Mouse (Mus musculus) neural tube, embryonic 15.5 days (tissue): ENCODE results near the gene Tbpl1. TPM values are rescaled to one million over a fixed set of nuclear protein-coding genes. Genes with fewer than 3 reads are reported as not detected.

Experiments
- ATAC-seq: fragments of 200-750 bp; cut with Nextera tagmentation; 2 replicates; pipeline ENCODE4 v1.8.0; 2017; ENCODE audit warnings: mild to moderate bottlenecking, moderate TSS enrichment, moderate library complexity; ENCODE audit not compliant: low FRiP score
- H3K27ac ChIP-seq: fragments of 300-500 bp; sonication (generic); replicated peaks from 2 replicates; pipeline ENCODE4 v1.5.1; 2015; ENCODE audit warnings: mild to moderate bottlenecking, inconsistent platforms
- H3K27me3 ChIP-seq: fragments of 300-500 bp; sonication (generic); replicated peaks from 2 replicates; pipeline ENCODE4 v1.6.1; 2015; ENCODE audit warnings: inconsistent platforms
- H3K36me3 ChIP-seq: fragments of 300-500 bp; sonication (generic); 2 replicates; pipeline ENCODE4 v1.6.1; 2015; ENCODE audit warnings: inconsistent platforms
- H3K4me1 ChIP-seq: fragments of 300-500 bp; sonication (generic); 2 replicates; pipeline ENCODE4 v1.6.1; 2015; ENCODE audit warnings: inconsistent platforms
- H3K4me2 ChIP-seq: fragments of 300-500 bp; sonication (generic); 2 replicates; pipeline ENCODE4 v1.6.1; 2015; ENCODE audit warnings: inconsistent platforms, mild to moderate bottlenecking, moderate library complexity
- H3K4me3 ChIP-seq: fragments of 300-500 bp; sonication (generic); replicated peaks from 2 replicates; pipeline ENCODE4 v1.5.1; 2015; ENCODE audit warnings: mild to moderate bottlenecking, inconsistent platforms
- H3K9ac ChIP-seq: fragments of 300-500 bp; sonication (generic); replicated peaks from 2 replicates; pipeline ENCODE4 v1.6.1; 2015; ENCODE audit warnings: mild to moderate bottlenecking, inconsistent platforms
- H3K9me3 ChIP-seq: fragments of 300-500 bp; sonication (generic); replicated peaks from 2 replicates; pipeline ENCODE4 v1.6.1; 2016; ENCODE audit warnings: inconsistent platforms
- WGBS: fragments of 180-500 bp; shearing (Covaris S2); methylation state at CpG from one replicate; pipeline ENCODE4 v1.1.7; 2015; ENCODE audit warnings: mixed read lengths; 5-methylcytosine and 5-hydroxymethylcytosine counted together
- microRNA-seq: library from miRNA; unstranded; fragments of <30 nt; microRNA quantifications from one replicate; pipeline ENCODE4, GENCODE M21; 2017
- polyA plus RNA-seq: library from polyadenylated mRNA; unstranded; fragments of >200 nt; fragmentation: Nextera tagmentation; extraction: Ambion mirVana; gene quantifications from 2 replicates; pipeline ENCODE4 v1.2.1, GENCODE M21; 2015

Tbpl1 gene
- polyA plus RNA-seq, 1 experiment from 2014 or later = 88.3 TPM

DNA sequence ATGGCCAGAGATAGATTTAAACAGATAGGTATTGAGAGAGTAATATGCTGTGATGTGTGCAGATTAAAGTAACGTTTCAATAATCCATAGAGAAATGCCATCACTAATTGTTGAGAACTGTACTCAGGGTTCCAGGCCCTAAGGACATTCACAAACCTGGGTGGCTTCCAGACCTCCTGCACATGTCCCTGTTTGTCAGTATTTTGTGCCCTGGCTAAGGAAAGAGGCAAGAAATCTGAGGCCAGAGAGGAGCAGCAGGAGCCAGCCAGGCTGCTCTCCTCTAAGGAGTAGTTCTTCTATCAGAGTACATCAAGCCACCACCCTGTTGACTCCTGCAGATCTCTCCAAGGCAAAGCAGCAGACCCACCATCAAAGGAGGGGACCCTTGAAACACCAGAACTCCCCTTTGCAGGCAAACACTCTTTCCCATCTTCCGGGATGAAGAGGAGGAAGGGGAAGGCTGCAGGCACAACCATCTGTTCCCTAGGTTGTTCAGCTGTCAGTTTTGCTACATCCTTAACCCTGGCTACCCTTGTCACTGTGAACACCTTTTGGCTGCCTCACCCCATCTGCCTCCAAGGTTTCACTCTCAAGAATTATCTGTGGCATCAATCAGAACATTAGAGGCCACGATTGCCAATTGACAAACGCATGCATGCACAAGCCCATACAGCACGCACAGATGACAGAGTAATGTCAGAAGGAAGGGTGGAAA, 71.3 kb downstream of the Tbpl1 start:
- Histone ChIP-seq H3K27ac (no peak overlapping the region), H3K4me2 (no peak overlapping the region), H3K36me3 (no peaks in the 10 kb centered on the region), H3K9ac (no peak overlapping the region), H3K27me3 (no peaks in the 10 kb centered on the region), H3K4me1 (peaks cover 12% of the 10 kb centered on the region), H3K4me3 (no peak overlapping the region), H3K9me3 (no peaks in the 10 kb centered on the region)
- 95% methylated on average over 5 of the region's 5 CpGs for WGBS
- no peak for ATAC-seq

DNA sequence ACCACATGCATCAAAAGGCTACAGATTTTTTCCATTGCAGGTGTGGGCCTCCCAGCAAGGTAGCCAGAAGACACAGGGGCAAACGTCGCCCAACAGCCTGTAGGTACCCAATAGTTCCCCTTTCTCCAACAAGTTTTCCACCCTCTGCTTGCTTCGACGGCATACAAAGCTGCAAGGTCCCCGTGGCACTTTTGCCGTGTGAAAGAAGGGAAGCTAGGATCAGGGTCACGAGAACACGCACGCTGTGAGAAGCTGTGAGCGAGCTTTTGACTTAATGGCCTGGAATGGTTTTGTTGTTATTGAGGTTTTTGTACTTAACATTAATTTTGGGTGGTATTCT, 72.4 kb downstream of the Tbpl1 start:
- no peak for ATAC-seq
- peaks cover 12% of the 10 kb centered on the region for H3K4me1 ChIP-seq
- no peaks in the 10 kb centered on the region for H3K9me3 ChIP-seq
- H3K27ac ChIP-seq = no peak overlapping the region
- no peak overlapping the region for H3K9ac ChIP-seq
- H3K4me2 ChIP-seq = no peak overlapping the region
- H3K36me3 ChIP-seq = no peaks in the 10 kb centered on the region
- H3K27me3 ChIP-seq = no peaks in the 10 kb centered on the region
- no peak overlapping the region for H3K4me3 ChIP-seq
- 60% methylated on average over 10 of the region's 10 CpGs for WGBS

DNA sequence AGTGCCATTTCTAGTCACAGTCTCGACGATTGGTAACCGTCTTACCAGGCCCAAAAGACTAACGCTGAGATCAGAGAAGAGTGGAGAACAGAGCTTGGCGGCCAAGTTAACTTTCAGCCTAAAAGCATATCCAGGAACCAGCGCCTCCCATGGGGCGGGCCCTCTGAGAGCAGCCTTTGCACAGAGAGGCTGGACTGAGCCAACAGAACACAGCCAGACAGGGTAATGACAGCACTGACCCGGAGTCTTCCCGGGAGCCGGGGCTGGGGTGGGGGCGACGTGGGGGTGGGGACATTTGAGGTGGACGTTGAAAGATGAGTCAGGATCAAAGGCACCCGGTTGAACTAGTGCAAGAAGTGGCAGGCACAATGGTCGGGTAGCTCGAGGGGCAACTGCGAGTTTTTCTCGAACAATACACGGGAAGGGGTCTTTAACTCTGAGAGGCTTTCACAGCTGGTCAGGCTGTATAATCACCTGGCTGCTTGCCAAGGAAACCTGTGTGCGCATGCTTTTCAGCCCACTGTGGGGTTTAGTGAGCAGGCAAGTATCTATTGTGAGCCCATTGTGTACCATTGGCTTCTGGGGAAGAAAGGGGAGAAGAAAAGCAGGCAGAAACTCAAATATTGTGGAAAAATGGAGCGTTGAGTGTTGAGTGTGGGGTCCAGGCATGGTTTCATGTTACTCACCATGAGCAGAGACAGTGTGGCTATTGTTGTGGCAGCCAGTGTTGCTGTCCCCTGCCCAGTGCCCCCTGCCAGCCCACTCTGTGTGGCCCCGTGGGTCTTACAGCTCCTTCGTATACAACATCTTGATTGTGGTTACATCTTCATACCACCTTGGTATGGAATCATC, 73.0 kb downstream of the Tbpl1 start:
- Histone ChIP-seq H3K9ac (no peak overlapping the region), H3K27me3 (no peaks in the 10 kb centered on the region), H3K27ac (no peak overlapping the region), H3K4me2 (peak overlapping the region; percentile 42), H3K4me1 (peaks cover 12% of the 10 kb centered on the region), H3K36me3 (no peaks in the 10 kb centered on the region), H3K9me3 (no peaks in the 10 kb centered on the region), H3K4me3 (no peak overlapping the region)
- peak; percentile 89 for ATAC-seq
- 17% methylated on average over 23 of the region's 23 CpGs for WGBS

Small RNAs within 50 kb of the gene (microRNA-seq; reads per million reads assigned to microRNA genes)
- gene Mir7663 = 1.0 reads per million

Other genes with a start within 250 kb of the Tbpl1 start
- 1.1 and 1.4 TPM in 2 replicates for gene Slc2a12, start 86.9 kb downstream of the Tbpl1 start, polyA plus RNA-seq
- gene Tcf21, start 88.2 kb upstream of the Tbpl1 start, polyA plus RNA-seq = 20.9 TPM in 1 of 2 replicates, not detected in the other